Mouse (Mus musculus): ENCODE data around the gene Lrrc8a.

The Lrrc8a gene

GRCm38 (mm10) chr2:30237199-30237880 is at the start of gene Lrrc8a:
Lrrc8a (plus strand) TSS chr2:30237715.
- DNase-seq (ENCODE audit: low read depth, low spot score) = peak; percentile 92

GRCm38 (mm10) chr2:30191790-30192580 is 45.5 kb upstream of the Lrrc8a start:
- no peak for DNase-seq (ENCODE audit: low read depth, low spot score)

DNA sequence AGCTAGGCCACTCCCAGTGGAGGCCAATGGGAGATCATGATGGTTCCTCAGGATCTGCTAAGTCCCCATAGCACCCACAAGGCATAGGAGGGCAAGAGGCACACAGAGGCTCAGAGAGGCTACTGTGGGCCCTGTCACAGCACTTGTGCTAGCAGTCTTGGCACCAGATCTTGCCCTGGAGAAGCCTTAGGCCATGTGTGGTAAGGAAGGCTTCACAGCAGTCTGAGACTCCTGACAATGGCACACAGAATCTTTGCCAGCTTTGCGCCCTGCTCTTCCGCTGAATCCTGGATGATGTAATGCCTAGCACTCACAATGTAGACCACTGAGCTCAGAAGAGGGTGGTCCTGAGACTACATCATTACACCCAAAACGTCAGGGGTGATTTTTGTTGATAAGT is 42.9 kb upstream of the Lrrc8a start:
- DNase-seq (ENCODE audit: low read depth, low spot score) = no peak

GRCm38 (mm10) chr2:30198021-30198420 is 39.5 kb upstream of the Lrrc8a start:
- no peak for DNase-seq (ENCODE audit: low read depth, low spot score)

DNA sequence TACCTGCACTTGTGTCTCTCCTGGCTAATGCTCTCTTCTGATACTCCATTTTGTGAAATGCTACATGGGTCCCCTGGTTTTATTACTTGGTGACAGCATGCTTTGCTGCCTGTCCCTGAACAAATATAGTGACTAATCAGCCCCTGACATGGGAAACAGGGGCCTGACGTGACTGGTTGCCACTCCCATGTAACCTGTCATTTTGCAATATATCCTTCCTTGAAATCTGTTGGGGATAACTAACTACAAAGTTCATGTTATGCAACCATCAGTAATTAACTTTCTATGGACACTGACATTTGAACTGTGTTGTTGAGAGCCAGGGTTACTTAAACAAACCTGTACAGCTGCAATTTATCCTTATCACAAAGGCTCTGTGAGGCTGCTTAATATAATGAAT is 37.5 kb upstream of the Lrrc8a start:
- DNase-seq (ENCODE audit: low read depth, low spot score) = no peak

DNA sequence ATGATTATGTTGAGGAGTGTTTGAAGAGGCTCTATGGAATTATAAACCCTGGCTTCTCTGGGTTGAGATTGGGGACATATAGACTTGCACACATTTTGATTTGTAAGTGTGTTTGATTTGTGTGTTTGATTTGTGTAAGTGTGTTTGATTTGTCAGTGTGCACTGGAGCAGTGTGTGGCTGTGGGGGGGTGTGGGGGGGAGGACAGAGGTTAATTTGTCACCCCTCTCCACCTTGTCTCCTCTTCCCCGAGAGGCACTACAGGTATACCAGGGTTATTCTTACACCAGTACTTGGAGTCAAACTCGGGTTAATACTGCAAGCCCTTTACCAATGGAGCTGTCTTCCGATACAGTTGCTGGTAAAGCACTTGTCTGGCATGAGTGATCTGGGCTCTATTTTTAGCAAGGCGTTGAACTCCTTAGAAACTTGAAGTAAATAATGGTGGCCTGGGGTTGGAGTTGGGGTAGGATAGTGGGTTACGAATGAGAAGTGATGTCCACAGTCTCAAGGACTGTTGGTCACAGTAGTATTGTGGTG is 37.1 kb upstream of the Lrrc8a start:
- DNase-seq (ENCODE audit: low read depth, low spot score) = no peak

- DNase-seq (ENCODE audit: low read depth, low spot score) = peak; percentile 55
Observed at GRCm38 (mm10) chr2:30203439-30203838, 34.1 kb upstream of the Lrrc8a start.

GRCm38 (mm10) chr2:30205255-30205628 is 32.3 kb upstream of the Lrrc8a start:
- DNase-seq (ENCODE audit: low read depth, low spot score) = peak; percentile 11

DNA sequence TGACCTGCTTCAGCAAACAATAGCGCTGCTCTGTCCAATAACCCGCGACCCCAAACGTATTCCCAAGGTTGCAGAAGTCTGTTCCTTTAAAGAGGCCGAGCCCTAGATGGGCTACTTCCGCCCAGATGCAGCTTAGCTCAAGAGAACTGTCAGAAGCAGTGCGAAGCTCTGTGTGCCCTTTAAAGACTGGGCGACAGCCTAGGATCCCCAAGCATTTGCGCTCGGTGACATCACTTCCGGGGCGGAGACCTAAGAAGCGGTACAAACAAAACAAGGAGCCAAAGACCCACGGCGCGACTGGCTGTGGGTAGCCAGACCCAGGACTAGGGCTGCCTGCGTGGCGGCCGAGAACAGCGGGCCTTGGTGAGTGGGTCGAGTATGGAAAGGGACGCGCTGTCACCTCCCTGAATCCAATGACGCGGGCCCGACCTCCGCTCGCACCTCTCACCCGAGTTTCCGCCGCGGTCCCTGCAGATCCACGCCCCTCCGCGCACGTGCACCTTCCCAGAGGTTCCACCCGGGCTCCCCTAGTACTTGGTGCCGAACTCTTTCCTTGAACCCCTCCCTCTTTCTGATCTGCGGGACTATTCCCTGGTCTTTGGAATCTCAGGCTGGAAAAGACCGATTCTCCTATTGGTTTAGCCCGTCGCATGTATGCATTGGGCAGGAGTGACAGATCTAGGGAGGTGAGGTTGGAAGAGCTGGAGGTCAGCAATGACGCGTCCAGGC is 31.7 kb upstream of the Lrrc8a start, which contains the start of gene Kyat1:
Kyat1 (minus strand) TSS at position 219 of the 729 bp plus-strand sequence.
- peak; percentile 80 for DNase-seq (ENCODE audit: low read depth, low spot score)

GRCm38 (mm10) chr2:30207401-30207800 is 30.1 kb upstream of the Lrrc8a start:
- DNase-seq (ENCODE audit: low read depth, low spot score) = no peak

- DNase-seq (ENCODE audit: low read depth, low spot score) = no peak
Observed at GRCm38 (mm10) chr2:30207886-30208285, 29.6 kb upstream of the Lrrc8a start.

- no peak for DNase-seq (ENCODE audit: low read depth, low spot score)
Observed at GRCm38 (mm10) chr2:30211408-30212168, 25.9 kb upstream of the Lrrc8a start.

DNA sequence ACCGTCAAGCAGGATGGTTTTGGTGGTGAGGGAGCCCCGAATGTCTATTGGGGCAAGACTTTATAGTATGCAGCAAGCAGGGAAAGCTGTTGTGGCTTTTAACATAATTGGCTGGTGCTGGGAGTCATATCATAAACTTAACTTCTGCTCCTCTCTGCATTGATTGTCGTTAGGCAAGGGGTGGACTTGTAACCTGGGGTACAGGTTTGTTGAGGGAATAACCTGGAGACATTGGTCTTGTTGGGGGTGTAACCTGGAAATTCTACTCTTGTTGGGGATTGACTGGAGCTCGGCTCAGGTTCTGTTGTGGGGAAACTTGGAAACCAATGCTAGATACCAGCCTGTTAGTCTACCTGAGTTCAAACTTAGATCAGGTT is 25.4 kb upstream of the Lrrc8a start:
- DNase-seq (ENCODE audit: low read depth, low spot score) = no peak

GRCm38 (mm10) chr2:30212951-30213350 is 24.6 kb upstream of the Lrrc8a start:
- no peak for DNase-seq (ENCODE audit: low read depth, low spot score)

- no peak for DNase-seq (ENCODE audit: low read depth, low spot score)
Observed at GRCm38 (mm10) chr2:30214745-30215144, 22.8 kb upstream of the Lrrc8a start.

- DNase-seq (ENCODE audit: low read depth, low spot score) = no peak
Observed at GRCm38 (mm10) chr2:30215493-30215892, 22.0 kb upstream of the Lrrc8a start.

- no peak for DNase-seq (ENCODE audit: low read depth, low spot score)
Observed at GRCm38 (mm10) chr2:30216293-30216692, 21.2 kb upstream of the Lrrc8a start.

- no peak for DNase-seq (ENCODE audit: low read depth, low spot score)
Observed at GRCm38 (mm10) chr2:30235593-30235992, 1.9 kb upstream of the Lrrc8a start.

DNA sequence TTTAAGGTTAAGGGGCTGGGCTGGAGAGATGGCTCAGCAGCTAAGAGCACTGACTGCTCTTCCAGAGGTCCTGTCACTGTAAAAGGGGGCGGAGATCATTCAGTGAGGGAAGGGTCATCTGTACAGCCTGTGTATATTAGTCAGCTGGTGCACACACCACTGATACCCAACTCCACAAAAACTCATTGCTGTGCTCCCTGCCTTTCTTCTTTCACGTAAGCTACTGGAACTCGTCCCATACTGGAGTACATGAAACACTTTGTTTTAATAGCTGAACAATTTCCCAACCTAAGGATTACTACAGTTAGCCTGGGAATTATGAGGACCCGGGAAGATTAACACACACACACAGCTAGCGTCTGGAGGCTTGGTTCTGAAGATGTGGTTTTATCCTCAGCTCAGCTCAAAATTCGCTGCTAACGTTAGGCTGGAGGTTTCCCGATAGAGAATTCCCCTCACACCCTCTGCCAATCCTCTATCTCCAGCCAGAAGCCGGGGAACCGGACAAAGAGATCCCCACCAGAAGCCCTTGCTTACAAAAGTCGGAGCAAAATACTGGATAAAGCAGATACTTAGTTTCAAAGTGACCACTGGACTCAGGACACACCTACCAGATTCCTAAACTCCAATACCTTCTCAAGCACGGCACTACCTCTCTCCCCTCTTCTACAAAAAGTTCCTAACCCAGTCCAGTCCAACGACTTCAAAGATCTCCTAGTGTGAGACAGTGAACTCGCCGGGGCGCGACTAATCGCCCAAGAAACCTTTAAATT is 903 bp upstream of the Lrrc8a start:
- no peak for DNase-seq (ENCODE audit: low read depth, low spot score)

DNA sequence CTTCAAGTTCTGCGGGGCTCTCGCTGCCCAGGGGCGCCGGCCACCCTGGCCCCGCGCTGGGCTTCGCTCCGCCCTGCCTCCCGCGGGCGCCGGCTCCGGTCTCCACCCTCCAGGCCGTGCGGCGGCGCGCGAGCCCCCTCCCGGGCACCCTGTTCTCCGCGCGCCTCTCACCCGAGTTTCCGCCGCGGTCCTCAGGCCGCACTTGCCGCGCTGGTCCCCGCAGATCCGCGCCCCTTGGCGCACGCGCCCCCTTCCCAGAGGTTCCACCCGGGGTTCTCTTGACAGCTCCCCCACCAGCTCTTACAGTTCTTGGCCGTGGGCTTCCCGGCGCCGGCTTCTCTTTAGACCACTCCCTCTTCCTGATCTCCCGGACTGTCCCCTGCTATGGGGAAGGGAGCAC is 366 bp downstream of the Lrrc8a start:
- DNase-seq (ENCODE audit: low read depth, low spot score) = no peak

All from c-Kit-negative CD71-positive TER-119-positive erythroid progenitor cells, embryonic 14.5 days (primary cell).